Mouse (Mus musculus) granulocyte monocyte progenitor cell, adult 5-6 weeks (primary cell): ENCODE results near the gene Osr1. TPM values are rescaled to one million over a fixed set of nuclear protein-coding genes. Genes with fewer than 3 reads are reported as not detected.

Experiments
- ATAC-seq: replicated peaks from 2 replicates; pipeline ENCODE4 v1.8.0; 2016; ENCODE audit warnings: mild to moderate bottlenecking, moderate TSS enrichment, inconsistent platforms; ENCODE audit not compliant: poor library complexity, severe bottlenecking
- total RNA-seq, 2 experiments: library from RNA; stranded (forward) in 1 of 2; stranded (reverse) in 1 of 2; fragments of 200-712, 200-1000 nt in 1 of 2; fragments of >200 nt in 1 of 2; fragmentation: Nextera tagmentation in 1 of 2; gene quantifications; 2 replicates each; pipeline ENCODE4 v1.2.3; 2014 to 2017

The Osr1 gene
- total RNA-seq, 2 experiments from 2014 or later: 0.64 TPM; not detected in 1

GRCm38 (mm10) chr12:9584366-9585084 is 14.6 kb downstream of the Osr1 start:
- peak; percentile 69 for ATAC-seq

- ATAC-seq: no peak
Observed at GRCm38 (mm10) chr12:9585085-9585453, 15.2 kb downstream of the Osr1 start.

GRCm38 (mm10) chr12:9587732-9588131 is 17.8 kb downstream of the Osr1 start:
- ATAC-seq: no peak

- no peak for ATAC-seq
Observed at GRCm38 (mm10) chr12:9589561-9590134, 19.7 kb downstream of the Osr1 start.

GRCm38 (mm10) chr12:9591141-9591540 is 21.2 kb downstream of the Osr1 start:
- no peak for ATAC-seq

- no peak for ATAC-seq
Observed at GRCm38 (mm10) chr12:9598219-9598618, 28.3 kb downstream of the Osr1 start.
